Mouse (Mus musculus): ENCODE data around the gene Sema3f.

- TF ChIP-seq CTCF (IDR thresholded peaks at IDR 0.05; ENCODE audit: insufficient read depth, low read depth, low read length), result no peak
- no peak for TF ChIP-seq POLR2A (IDR thresholded peaks at IDR 0.05; ENCODE audit: insufficient read depth, low read depth, low read length)
These were observed 16.8 kb upstream of the Sema3f start for GRCm38 (mm10) chr9:107727041-107727440.
